Comparison of ENCODE assay signal across 25 mouse cellular contexts in the genomic region with DNA sequence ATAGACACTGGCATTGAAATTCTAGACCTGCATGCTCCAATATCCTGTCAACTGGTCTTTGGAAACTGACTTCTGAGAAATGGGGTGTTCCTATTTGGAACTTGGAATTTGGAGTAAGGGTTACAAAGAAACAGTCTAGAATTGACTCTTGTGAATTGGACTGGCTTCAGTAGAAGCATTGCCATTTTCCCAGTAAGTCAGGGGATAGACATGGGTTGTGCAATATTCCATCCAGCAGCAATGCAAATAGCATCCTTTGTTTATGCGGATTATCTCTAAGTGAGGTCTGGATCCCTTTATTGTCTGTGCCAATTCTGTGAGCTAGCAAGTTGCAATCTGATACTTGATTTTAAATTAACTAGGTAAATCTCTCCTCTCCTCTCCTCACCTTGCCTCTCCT.
"Had no signal": no experiment of that assay in that cellular context is flagged by ENCODE, and none has a peak within 500 bp of the region (broad histone marks: within the 10 kb centered on the region; RNA-seq: fewer than 3 reads in every experiment).

No protein-coding gene starts in this region.

- H3K4me2 ChIP-seq: heart, embryonic 12.5 days; hindbrain, embryonic 12.5 days; hindbrain, embryonic 14.5 days; intestine, embryonic 15.5 days; kidney, embryonic 15.5 days; limb, embryonic 13.5 days; limb, embryonic 15.5 days had no signal

- H3K4me3 ChIP-seq: gastrocnemius, adult 2 months; heart, adult 2 months; heart, embryonic 12.5 days; hindbrain, embryonic 10.5 days; hindbrain, embryonic 12.5 days; intestine, embryonic 15.5 days; kidney, embryonic 15.5 days; limb, embryonic 13.5 days; limb, embryonic 15.5 days had no signal

- H3K4me1 ChIP-seq: heart, embryonic 12.5 days; kidney, embryonic 15.5 days; limb, embryonic 13.5 days; limb, embryonic 15.5 days had no signal

- H3K36me3 ChIP-seq: heart, embryonic 12.5 days; hindbrain, embryonic 10.5 days; hindbrain, embryonic 12.5 days; intestine, embryonic 15.5 days; kidney, embryonic 15.5 days; limb, embryonic 13.5 days; limb, embryonic 15.5 days had no signal

- DNase-seq: gastrocnemius, adult 2 months; gastrocnemius, postnatal 10 days; gastrocnemius, postnatal 25 days; heart, adult 2 months; heart, postnatal 10 days; heart, postnatal 4 days; kidney, adult 18-20 months; kidney, adult 9 months; kidney, postnatal 14 days; kidney, postnatal 36 days; layer of hippocampus, adult 9-11 months; layer of hippocampus, postnatal 36 days; left cerebral cortex, postnatal 4 days had no signal

- H3K9ac ChIP-seq: heart, embryonic 12.5 days; hindbrain, embryonic 12.5 days; hindbrain, embryonic 14.5 days; intestine, embryonic 15.5 days; kidney, embryonic 15.5 days; limb, embryonic 13.5 days; limb, embryonic 15.5 days had no signal

- H3K9me3 ChIP-seq: heart, embryonic 12.5 days; hindbrain, embryonic 10.5 days; hindbrain, embryonic 12.5 days; intestine, embryonic 15.5 days; kidney, embryonic 15.5 days; limb, embryonic 13.5 days; limb, embryonic 15.5 days had no signal

- ATAC-seq: hindbrain, embryonic 16.5 days; inflammation-experienced regulatory T-cells, adult 6 months; intestine, embryonic 15.5 days; intestine, postnatal 0 days had no signal

- H3K27me3 ChIP-seq: heart, embryonic 12.5 days; hindbrain, embryonic 12.5 days; intestine, embryonic 15.5 days; kidney, embryonic 15.5 days; limb, embryonic 13.5 days; limb, embryonic 15.5 days had no signal

- H3K27ac ChIP-seq: gastrocnemius, adult 2 months; heart, adult 2 months; hindbrain, embryonic 10.5 days; hindbrain, embryonic 12.5 days; hindbrain, embryonic 14.5 days; intestine, embryonic 15.5 days; kidney, embryonic 15.5 days; kidney, postnatal 0 days; limb, embryonic 13.5 days; limb, embryonic 15.5 days had no signal
